Mouse (Mus musculus) intestine, embryonic 15.5 days (tissue): Measurements from ENCODE around the gene Fastkd3. TPM values are rescaled to one million over a fixed set of nuclear protein-coding genes. Genes with fewer than 3 reads are reported as not detected.
A peak's percentile ranks its signal among the peaks of the same experiment; 100 is the strongest.

Experiments
- ATAC-seq: fragments of 200-750 bp; cut with Nextera tagmentation; 2 replicates; pipeline ENCODE4 v1.8.0; 2017; ENCODE audit warnings: moderate TSS enrichment, moderate library complexity
- H3K27ac ChIP-seq: fragments of 300-500 bp; sonication (generic); 2 replicates; pipeline ENCODE4 v1.5.1; 2015; ENCODE audit warnings: mild to moderate bottlenecking, inconsistent platforms
- H3K27me3 ChIP-seq: fragments of 300-500 bp; sonication (generic); replicated peaks from 2 replicates; pipeline ENCODE4 v1.6.1; 2015; ENCODE audit warnings: inconsistent platforms
- H3K36me3 ChIP-seq: fragments of 300-500 bp; sonication (generic); 2 replicates; pipeline ENCODE4 v1.6.1; 2015; ENCODE audit warnings: inconsistent platforms
- H3K4me1 ChIP-seq: fragments of 300-500 bp; sonication (generic); replicated peaks from 2 replicates; pipeline ENCODE4 v1.6.1; 2015; ENCODE audit warnings: inconsistent platforms
- H3K4me2 ChIP-seq: fragments of 300-500 bp; sonication (generic); replicated peaks from 2 replicates; pipeline ENCODE4 v1.6.1; 2015; ENCODE audit warnings: mild to moderate bottlenecking, inconsistent platforms
- H3K4me3 ChIP-seq: fragments of 300-500 bp; sonication (generic); replicated peaks from 2 replicates; pipeline ENCODE4 v1.5.1; 2015; ENCODE audit warnings: inconsistent platforms
- H3K9ac ChIP-seq: fragments of 300-500 bp; sonication (generic); 2 replicates; pipeline ENCODE4 v1.6.1; 2015; ENCODE audit warnings: inconsistent platforms
- H3K9me3 ChIP-seq: fragments of 300-500 bp; sonication (generic); 2 replicates; pipeline ENCODE4 v1.6.1; 2016; ENCODE audit warnings: inconsistent platforms
- WGBS: fragments of 180-500 bp; shearing (Covaris S2); methylation state at CpG from one replicate; pipeline ENCODE4 v1.1.7; 2015; 5-methylcytosine and 5-hydroxymethylcytosine counted together
- polyA plus RNA-seq: library from polyadenylated mRNA; unstranded; fragments of >200 nt; fragmentation: Nextera tagmentation; extraction: Ambion mirVana; gene quantifications from 2 replicates; pipeline ENCODE4 v1.2.1, GENCODE M21; 2015

Gene Fastkd3
- polyA plus RNA-seq, 1 experiment from 2014 or later, result 37.5 TPM

DNA sequence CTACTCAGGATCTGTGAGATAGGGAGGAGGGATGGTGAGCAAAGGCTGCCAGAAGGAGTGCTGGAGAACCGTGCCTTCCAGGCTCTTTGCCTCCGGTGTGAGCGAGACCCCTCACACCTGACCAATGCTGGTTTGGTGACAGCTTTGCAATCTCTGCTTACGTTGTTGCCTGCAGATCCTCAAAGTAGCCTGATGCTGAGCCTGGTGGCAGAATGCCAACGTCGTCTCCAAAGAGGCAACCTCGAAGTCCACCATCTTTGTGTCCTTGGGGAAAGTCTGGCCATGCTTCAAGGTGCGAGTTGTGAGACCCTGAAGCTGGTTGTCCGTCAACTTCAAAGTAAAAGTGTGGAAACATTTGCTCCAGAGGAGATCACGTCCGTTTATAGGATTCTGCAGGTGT is 1.9 kb downstream of the Fastkd3 start:
- no peaks in the 10 kb centered on the region for H3K27me3 ChIP-seq
- H3K36me3 ChIP-seq, result peaks cover 27% of the 10 kb centered on the region
- WGBS, result 89% methylated on average over 11 of the region's 11 CpGs
- 0 out of 2 replicates have a peak, but pooled peaks cover 6% of the 10 kb centered on the region for H3K4me1 ChIP-seq
- H3K9me3 ChIP-seq, result no peaks in the 10 kb centered on the region
- ATAC-seq, result no peak
- H3K27ac ChIP-seq, result no peak overlapping the region
- H3K4me3 ChIP-seq, result no peak overlapping the region
- H3K4me2 ChIP-seq, result no peak overlapping the region
- H3K9ac ChIP-seq, result no peak overlapping the region

DNA sequence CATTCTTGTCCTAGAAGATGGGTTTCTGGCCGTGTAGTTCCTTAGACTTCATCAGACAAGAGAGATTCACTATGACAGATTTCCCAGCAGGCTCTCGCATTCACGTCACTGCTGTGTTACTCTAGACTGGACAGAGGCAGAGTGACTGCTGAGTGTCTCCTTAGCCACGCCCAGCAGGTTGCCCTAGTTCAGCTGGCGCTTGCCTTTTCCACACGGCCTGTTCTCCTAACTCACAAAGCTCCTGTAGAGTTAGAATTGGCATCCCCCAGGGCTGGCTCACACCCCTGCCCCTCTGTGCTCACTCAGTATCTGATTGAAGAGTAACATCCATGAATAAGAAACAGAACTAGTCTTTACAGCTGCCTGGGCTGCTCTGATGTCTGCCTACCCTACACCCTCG is 3.4 kb downstream of the Fastkd3 start:
- H3K27me3 ChIP-seq, result no peaks in the 10 kb centered on the region
- no peak overlapping the region for H3K9ac ChIP-seq
- H3K36me3 ChIP-seq, result peaks cover 32% of the 10 kb centered on the region
- no peaks in the 10 kb centered on the region for H3K9me3 ChIP-seq
- H3K4me2 ChIP-seq, result no peak overlapping the region
- 84% methylated on average over 7 of the region's 7 CpGs for WGBS
- ATAC-seq, result no peak
- no peak overlapping the region for H3K27ac ChIP-seq
- H3K4me1 ChIP-seq, result 0 out of 2 replicates have a peak, but pooled peaks cover 6% of the 10 kb centered on the region
- H3K4me3 ChIP-seq, result no peak overlapping the region

DNA sequence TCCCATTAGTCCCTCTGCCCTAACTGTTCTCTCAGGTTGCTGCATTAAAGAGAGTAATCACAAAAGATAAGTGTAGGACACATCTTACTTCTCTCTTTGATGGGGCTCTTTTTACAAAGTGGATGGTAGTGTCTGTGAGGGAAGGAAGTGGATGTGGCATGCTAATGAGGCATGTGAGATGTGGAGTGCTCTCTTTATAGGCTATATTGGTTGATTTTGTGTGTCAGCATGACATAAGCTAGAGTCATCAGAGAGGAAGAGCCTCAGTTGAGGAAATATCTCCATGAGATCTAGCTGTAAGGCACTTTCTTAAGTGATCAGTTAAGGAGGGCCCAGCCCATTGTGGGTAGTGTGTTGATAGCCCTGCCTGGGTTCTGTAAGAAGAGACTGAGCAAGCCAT is 6.3 kb downstream of the Fastkd3 start:
- 0 out of 2 replicates have a peak, but pooled peaks cover 6% of the 10 kb centered on the region for H3K4me1 ChIP-seq
- ATAC-seq, result no peak
- no peak overlapping the region for H3K4me2 ChIP-seq
- no peak overlapping the region for H3K9ac ChIP-seq
- no peak overlapping the region for H3K27ac ChIP-seq
- no peaks in the 10 kb centered on the region for H3K9me3 ChIP-seq
- no peak overlapping the region for H3K4me3 ChIP-seq
- peaks cover 46% of the 10 kb centered on the region for H3K36me3 ChIP-seq
- H3K27me3 ChIP-seq, result no peaks in the 10 kb centered on the region

DNA sequence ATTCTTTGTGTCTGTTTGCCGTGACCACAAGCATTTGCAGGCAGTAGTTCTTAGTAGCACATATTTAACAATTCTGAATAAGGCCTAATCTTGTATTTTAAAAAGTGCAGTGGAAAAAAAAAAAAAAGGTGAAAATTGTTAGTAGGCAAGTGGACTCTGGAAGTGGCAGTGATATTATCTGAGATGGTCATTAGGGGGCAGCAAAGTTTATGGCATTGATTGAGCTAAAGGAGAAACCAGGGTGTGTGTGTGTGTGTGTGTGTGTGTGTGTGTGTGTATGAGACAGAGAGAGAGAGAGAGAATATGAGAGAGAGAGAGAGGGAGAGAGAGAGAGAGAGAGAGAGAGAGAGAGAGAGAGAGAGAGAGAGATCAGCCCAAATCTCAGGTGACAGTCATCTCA is 11.8 kb downstream of the Fastkd3 start:
- Histone ChIP-seq H3K4me1 (no peaks in the 10 kb centered on the region), H3K27me3 (no peaks in the 10 kb centered on the region), H3K4me2 (no peak overlapping the region), H3K27ac (no peak overlapping the region), H3K9me3 (no peaks in the 10 kb centered on the region), H3K4me3 (no peak overlapping the region), H3K36me3 (peaks cover 21% of the 10 kb centered on the region), H3K9ac (no peak overlapping the region)
- ATAC-seq, result no peak
- WGBS, result 80% methylated on average over 1 of the region's 1 CpGs

DNA sequence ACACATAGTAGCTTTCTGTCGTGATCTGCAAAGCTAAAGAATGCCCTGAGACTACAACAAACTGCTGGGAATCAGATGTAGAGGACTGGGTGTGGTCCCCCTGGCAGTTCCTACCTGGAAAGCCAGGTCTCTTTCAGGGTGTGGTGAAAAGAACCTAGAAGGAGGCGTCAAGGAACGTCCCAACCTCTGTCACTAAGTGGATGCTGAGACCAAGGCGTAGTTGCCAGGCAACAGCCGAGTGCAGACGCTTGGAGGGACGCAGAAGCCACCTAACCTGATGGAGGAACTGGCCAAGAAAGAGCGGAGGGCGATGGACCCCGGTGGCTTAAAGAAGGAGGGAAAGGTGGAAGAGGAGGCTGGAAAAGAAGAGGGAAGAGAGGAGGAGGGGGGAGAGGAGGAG is 15.2 kb downstream of the Fastkd3 start, which contains the start of gene 1700001L19Rik:
Gene 1700001L19Rik, plus strand, starts transcription at position 223 of the 400 bp plus-strand sequence.
- peak; percentile 32 for ATAC-seq
- H3K27me3 ChIP-seq, result no peaks in the 10 kb centered on the region
- no peak within 1 kb of the TSS for H3K27ac ChIP-seq
- H3K9me3 ChIP-seq, result no peaks in the 10 kb centered on the region
- H3K36me3 ChIP-seq, result peaks cover 5% of the 10 kb centered on the region
- no peak within 1 kb of the TSS for H3K9ac ChIP-seq
- H3K4me2 ChIP-seq, result peak within 1 kb of the TSS; percentile 53
- 10% methylated on average over 10 of the region's 10 CpGs for WGBS
- no peaks in the 10 kb centered on the region for H3K4me1 ChIP-seq
- H3K4me3 ChIP-seq, result peak within 1 kb of the TSS; percentile 19

GRCm38 (mm10) chr13:68597667-68598066 is 15.6 kb downstream of the Fastkd3 start:
- Histone ChIP-seq H3K4me3 (peak overlapping the region; percentile 19), H3K9ac (no peak overlapping the region), H3K4me1 (no peaks in the 10 kb centered on the region), H3K4me2 (peak overlapping the region; percentile 53), H3K27me3 (no peaks in the 10 kb centered on the region), H3K27ac (no peak overlapping the region), H3K36me3 (peaks cover 4% of the 10 kb centered on the region), H3K9me3 (no peaks in the 10 kb centered on the region)
- ATAC-seq, result peak; percentile 96
- 10% methylated on average over 13 of the region's 13 CpGs for WGBS

GRCm38 (mm10) chr13:68598953-68599352 is 16.9 kb downstream of the Fastkd3 start:
- H3K9me3 ChIP-seq, result no peaks in the 10 kb centered on the region
- H3K4me3 ChIP-seq, result no peak overlapping the region
- no peak overlapping the region for H3K4me2 ChIP-seq
- no peaks in the 10 kb centered on the region for H3K36me3 ChIP-seq
- H3K27ac ChIP-seq, result no peak overlapping the region
- no peak overlapping the region for H3K9ac ChIP-seq
- H3K27me3 ChIP-seq, result no peaks in the 10 kb centered on the region
- no peak for ATAC-seq
- no peaks in the 10 kb centered on the region for H3K4me1 ChIP-seq

DNA sequence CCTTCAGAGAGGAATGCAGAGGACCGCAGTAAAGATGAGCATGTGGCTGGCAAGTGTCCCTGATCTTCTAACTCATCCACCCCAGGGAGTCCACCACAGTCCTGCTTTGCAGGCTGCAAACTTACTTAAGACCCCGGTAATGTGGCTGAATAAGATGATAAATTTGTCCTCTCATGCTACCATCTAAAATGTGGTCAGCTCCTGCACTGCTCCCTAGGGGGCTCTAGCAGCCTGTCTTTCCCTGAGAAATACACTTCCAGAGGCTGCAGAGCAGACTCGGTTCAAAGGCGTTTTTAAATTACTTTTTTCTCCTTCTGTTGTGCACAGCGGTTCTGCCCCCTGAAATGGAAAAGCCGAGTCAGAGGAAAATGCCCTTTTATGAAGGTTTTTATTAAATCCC is 19.1 kb downstream of the Fastkd3 start:
- Histone ChIP-seq H3K4me2 (no peak overlapping the region), H3K36me3 (no peaks in the 10 kb centered on the region), H3K4me1 (peaks cover 4% of the 10 kb centered on the region; the same call in 1 of the 2 replicates), H3K27me3 (no peaks in the 10 kb centered on the region), H3K27ac (no peak overlapping the region), H3K4me3 (no peak overlapping the region), H3K9me3 (no peaks in the 10 kb centered on the region), H3K9ac (no peak overlapping the region)
- ATAC-seq, result no peak
- 16% methylated on average over 6 of the region's 6 CpGs for WGBS

GRCm38 (mm10) chr13:68603085-68603484 is 21.1 kb downstream of the Fastkd3 start:
- peaks cover 5% of the 10 kb centered on the region; the same call in 1 of the 2 replicates for H3K4me1 ChIP-seq
- H3K27ac ChIP-seq, result no peak overlapping the region
- no peak overlapping the region for H3K9ac ChIP-seq
- ATAC-seq, result no peak
- H3K4me2 ChIP-seq, result no peak overlapping the region
- H3K36me3 ChIP-seq, result no peaks in the 10 kb centered on the region
- no peak overlapping the region for H3K4me3 ChIP-seq
- no peaks in the 10 kb centered on the region for H3K9me3 ChIP-seq
- WGBS, result 79% methylated on average over 6 of the region's 6 CpGs
- no peaks in the 10 kb centered on the region for H3K27me3 ChIP-seq

DNA sequence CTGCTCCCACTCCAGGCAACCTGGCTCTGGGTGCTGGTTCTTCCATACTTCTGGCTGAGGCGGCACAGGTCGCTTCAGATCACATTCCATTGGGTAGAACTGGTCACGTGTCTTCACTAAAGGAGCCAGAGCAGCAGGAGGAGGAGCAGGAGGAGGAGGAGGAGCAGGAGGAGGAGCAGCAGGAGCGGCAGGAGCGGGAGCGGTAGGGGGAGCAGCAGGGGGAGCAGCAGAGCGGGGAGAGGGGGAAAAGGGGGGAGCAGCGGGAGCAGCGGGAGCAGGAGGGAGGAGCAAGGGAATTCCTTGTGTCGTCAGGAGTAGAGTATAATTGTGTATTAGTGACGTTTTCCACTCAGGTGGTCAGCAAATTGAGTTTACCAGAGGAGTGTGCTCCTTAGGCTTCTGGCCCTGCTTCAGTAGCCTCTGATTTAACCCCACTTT is 23.7 kb downstream of the Fastkd3 start:
- no peak overlapping the region for H3K9ac ChIP-seq
- no peaks in the 10 kb centered on the region for H3K36me3 ChIP-seq
- no peak overlapping the region for H3K27ac ChIP-seq
- peak overlapping the region; percentile 58 for H3K4me2 ChIP-seq
- 0% methylated on average over 8 of the region's 11 CpGs for WGBS
- ATAC-seq, result peak; percentile 90
- H3K4me1 ChIP-seq, result peaks cover 9% of the 10 kb centered on the region; the same call in 1 of the 2 replicates
- no peaks in the 10 kb centered on the region for H3K27me3 ChIP-seq
- H3K4me3 ChIP-seq, result peak overlapping the region; percentile 25
- no peaks in the 10 kb centered on the region for H3K9me3 ChIP-seq

GRCm38 (mm10) chr13:68607652-68608405 is 25.8 kb downstream of the Fastkd3 start:
- WGBS, result 39% methylated on average over 21 of the region's 21 CpGs
- Histone ChIP-seq H3K4me2 (peak overlapping the region; percentile 49), H3K9ac (no peak overlapping the region), H3K9me3 (no peaks in the 10 kb centered on the region), H3K27ac (no peak overlapping the region), H3K27me3 (no peaks in the 10 kb centered on the region), H3K4me1 (peaks cover 9% of the 10 kb centered on the region; the same call in 1 of the 2 replicates), H3K36me3 (no peaks in the 10 kb centered on the region), H3K4me3 (peak overlapping the region; percentile 17)
- ATAC-seq, result peak; percentile 47; the same call in 1 of the 2 replicates

- ATAC-seq, result no peak
- Histone ChIP-seq H3K27me3 (no peaks in the 10 kb centered on the region), H3K36me3 (no peaks in the 10 kb centered on the region)
These were observed 40.8 kb downstream of the Fastkd3 start for GRCm38 (mm10) chr13:68622792-68623191.

DNA sequence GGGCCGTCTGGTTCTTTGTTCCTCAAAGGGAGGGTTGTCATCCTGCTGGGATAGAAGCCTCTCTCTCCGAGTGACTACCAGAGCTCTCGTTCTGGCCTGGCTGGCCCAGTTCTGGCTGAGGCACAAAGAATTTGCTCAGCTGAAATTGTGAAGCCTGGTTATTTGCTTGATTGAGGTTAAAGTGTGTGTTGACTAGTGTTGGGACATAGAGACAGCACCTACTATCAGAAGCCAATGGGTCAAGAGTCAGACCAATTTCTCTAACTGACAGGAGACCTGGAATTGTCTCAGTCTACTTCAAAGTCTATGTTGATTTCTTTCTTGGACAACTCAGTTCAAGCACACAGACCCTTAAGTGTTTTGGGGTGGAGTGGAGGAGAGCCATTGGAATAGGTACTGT is 45.0 kb downstream of the Fastkd3 start:
- WGBS, result 82% methylated on average over 3 of the region's 3 CpGs
- H3K9me3 ChIP-seq, result no peaks in the 10 kb centered on the region

More at GRCm38 (mm10) chr13:68622792-68623191, 40.8 kb downstream of the Fastkd3 start:
- no peak overlapping the region for H3K4me2 ChIP-seq
- H3K9ac ChIP-seq, result no peak overlapping the region
- H3K27ac ChIP-seq, result no peak overlapping the region
- WGBS, result 62% methylated on average over 6 of the region's 6 CpGs
- no peak overlapping the region for H3K4me3 ChIP-seq
- H3K9me3 ChIP-seq, result no peaks in the 10 kb centered on the region
- no peaks in the 10 kb centered on the region for H3K4me1 ChIP-seq

More for the DNA sequence above, 45.0 kb downstream of the Fastkd3 start:
- H3K36me3 ChIP-seq, result no peaks in the 10 kb centered on the region
- no peak overlapping the region for H3K4me2 ChIP-seq
- no peaks in the 10 kb centered on the region for H3K27me3 ChIP-seq
- no peak for ATAC-seq
- H3K27ac ChIP-seq, result no peak overlapping the region
- no peaks in the 10 kb centered on the region for H3K4me1 ChIP-seq
- no peak overlapping the region for H3K4me3 ChIP-seq
- H3K9ac ChIP-seq, result no peak overlapping the region
